Mouse (Mus musculus) stomach, postnatal 0 days (tissue): ENCODE measurements around the gene Nkx6-1.

Experiments used
- CTCF ChIP-seq: IDR thresholded peaks from 2 replicates; pipeline ENCODE4 v1.5.1; 2016; ENCODE audit warnings: antibody characterized with exemption, low read depth, mild to moderate bottlenecking, moderate library complexity
- EP300 ChIP-seq: optimal IDR thresholded peaks from 2 replicates; pipeline ENCODE3; 2016; ENCODE audit warnings: antibody characterized with exemption

- no peak for TF ChIP-seq CTCF
- TF ChIP-seq EP300, result no peak
Measured at GRCm38 (mm10) chr5:101646961-101647575, 17.7 kb downstream of the Nkx6-1 start.
